Mouse (Mus musculus): ENCODE results near the gene Cdcp2. TPM values are rescaled to one million over a fixed set of nuclear protein-coding genes. Genes with fewer than 3 reads are reported as not detected.
"Not testable (repeated sequence)": the region's sequence is repeated elsewhere in the genome, so short reads cannot be mapped to it uniquely, and the experiment has no call there.

Gene Cdcp2
- polyA plus RNA-seq, 1 experiment from 2014 or later = not detected

DNA sequence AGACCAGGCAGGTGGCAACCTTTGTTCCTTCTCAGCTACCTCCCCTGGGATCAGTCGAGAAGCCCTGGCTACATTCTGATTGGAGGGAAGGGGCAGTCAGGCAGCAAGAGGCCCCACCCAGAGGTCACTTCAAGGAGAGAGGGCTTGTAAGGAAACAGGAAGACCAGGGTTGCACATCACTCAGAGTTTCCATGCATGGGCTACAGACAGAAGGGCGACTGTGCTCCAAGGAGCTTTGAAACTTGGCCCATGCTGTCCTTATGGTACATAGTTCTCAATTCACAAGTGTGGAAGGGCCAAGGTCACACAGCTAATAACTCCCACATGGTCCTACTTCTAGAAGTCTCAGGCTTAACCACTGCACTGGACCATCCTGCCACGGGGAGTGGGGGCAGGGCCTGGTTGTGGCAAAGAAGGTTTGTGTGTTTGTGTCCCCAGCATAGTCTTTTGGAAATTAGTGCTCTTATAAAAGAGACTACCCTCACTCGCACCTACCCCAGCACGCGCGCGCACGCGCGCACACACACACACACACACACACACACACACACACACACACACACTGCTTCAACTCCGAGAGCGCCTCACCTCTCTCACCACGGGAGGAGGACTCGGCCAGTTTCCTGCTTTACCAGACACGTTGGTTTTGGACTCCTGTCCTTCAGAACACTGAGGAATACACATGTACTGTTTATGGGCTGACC, 2.1 kb upstream of the Cdcp2 start:
- Histone ChIP-seq H3K36me3 (ENCODE audit: poor library complexity, severe bottlenecking) (no peaks in the 10 kb centered on the region), H3K27me3 (no peaks in the 10 kb centered on the region), H3K4me2 (no peak overlapping the region), H3K9me3 (replicated peaks) (no peaks in the 10 kb centered on the region), H3K9ac (no peak overlapping the region), H3K4me3 (no peak overlapping the region), H3K27ac (no peak overlapping the region), H3K4me1 (peaks cover 18% of the 10 kb centered on the region)
- 80% methylated on average over 14 of the region's 16 CpGs for WGBS
- no peak for ATAC-seq

- Histone ChIP-seq H3K36me3 (ENCODE audit: poor library complexity, severe bottlenecking) (no peaks in the 10 kb centered on the region), H3K4me1 (peaks cover 18% of the 10 kb centered on the region), H3K27ac (0 out of 2 replicates have a peak overlapping the region, but pooled peaks have one; percentile 33), H3K9me3 (replicated peaks) (no peaks in the 10 kb centered on the region), H3K4me3 (no peak overlapping the region), H3K4me2 (no peak overlapping the region), H3K27me3 (no peaks in the 10 kb centered on the region), H3K9ac (no peak overlapping the region)
- no peak for ATAC-seq
- WGBS = 44% methylated on average over 6 of the region's 6 CpGs
These were observed 648 bp upstream of the Cdcp2 start for GRCm38 (mm10) chr4:107096043-107096442.

DNA sequence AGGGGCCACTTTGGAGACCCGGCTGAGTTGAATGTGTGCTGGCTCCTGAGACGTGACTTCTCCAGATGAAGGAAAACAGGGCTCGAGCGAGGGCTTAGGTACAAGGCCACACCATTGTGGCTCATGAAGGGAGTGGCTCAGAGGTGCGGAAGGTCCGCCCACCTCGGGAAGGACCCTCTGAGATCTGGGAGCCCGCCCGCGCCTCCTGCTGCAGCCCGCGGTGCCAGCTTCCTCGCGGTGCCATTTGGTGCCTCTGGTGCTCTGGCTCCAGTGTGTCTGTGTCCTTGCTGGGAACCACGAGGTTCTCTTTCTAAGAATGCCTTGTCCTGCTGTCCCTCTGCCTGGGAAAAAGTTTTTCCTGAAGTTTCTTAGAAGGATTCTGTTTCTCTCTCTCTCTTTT, 1.2 kb downstream of the Cdcp2 start:
- no peaks in the 10 kb centered on the region for H3K27me3 ChIP-seq
- WGBS = 68% methylated on average over 15 of the region's 15 CpGs
- peaks cover 18% of the 10 kb centered on the region for H3K4me1 ChIP-seq
- no peak overlapping the region for H3K4me2 ChIP-seq
- ATAC-seq = no peak
- H3K9me3 ChIP-seq (replicated peaks) = no peaks in the 10 kb centered on the region
- no peak overlapping the region for H3K9ac ChIP-seq
- no peaks in the 10 kb centered on the region for H3K36me3 ChIP-seq (ENCODE audit: poor library complexity, severe bottlenecking)
- H3K4me3 ChIP-seq = no peak overlapping the region
- H3K27ac ChIP-seq = no peak overlapping the region

DNA sequence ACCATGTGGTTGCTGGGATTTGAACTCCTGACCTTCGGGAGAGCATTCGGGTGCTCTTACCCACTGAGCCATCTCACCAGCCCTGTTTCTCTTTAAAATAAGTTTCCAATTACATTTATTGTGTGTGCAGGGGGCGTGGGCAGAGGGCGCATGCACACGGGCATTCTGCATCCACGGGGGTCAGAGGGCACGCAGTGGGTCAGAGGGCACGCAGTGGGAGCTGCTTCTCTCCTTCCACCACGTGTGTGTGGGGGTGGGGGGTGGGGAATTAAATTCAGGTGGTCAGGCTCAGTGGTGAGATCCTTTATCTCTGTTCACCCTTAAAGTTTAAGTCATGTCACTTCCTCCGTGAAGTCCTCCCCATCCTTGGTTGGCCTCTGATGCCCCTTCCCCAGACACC, 1.7 kb downstream of the Cdcp2 start:
- ATAC-seq = no peak
- WGBS = 79% methylated on average over 10 of the region's 10 CpGs
- H3K27me3 ChIP-seq = no peaks in the 10 kb centered on the region

GRCm38 (mm10) chr4:107098791-107099525, 2.3 kb downstream of the Cdcp2 start:
- no peak overlapping the region for H3K9ac ChIP-seq
- 75% methylated on average over 17 of the region's 17 CpGs for WGBS
- H3K4me2 ChIP-seq = no peak overlapping the region
- no peak for ATAC-seq
- H3K27me3 ChIP-seq = no peaks in the 10 kb centered on the region
- no peaks in the 10 kb centered on the region for H3K9me3 ChIP-seq (replicated peaks)
- no peak overlapping the region for H3K4me3 ChIP-seq
- peaks cover 18% of the 10 kb centered on the region for H3K4me1 ChIP-seq
- no peak overlapping the region for H3K27ac ChIP-seq
- no peaks in the 10 kb centered on the region for H3K36me3 ChIP-seq (ENCODE audit: poor library complexity, severe bottlenecking)

More for the DNA sequence above, 1.7 kb downstream of the Cdcp2 start:
- H3K4me3 ChIP-seq = no peak overlapping the region
- H3K27ac ChIP-seq = no peak overlapping the region
- no peak overlapping the region for H3K4me2 ChIP-seq
- no peaks in the 10 kb centered on the region for H3K36me3 ChIP-seq (ENCODE audit: poor library complexity, severe bottlenecking)
- H3K9me3 ChIP-seq (replicated peaks) = no peaks in the 10 kb centered on the region
- no peak overlapping the region for H3K9ac ChIP-seq
- H3K4me1 ChIP-seq = peaks cover 18% of the 10 kb centered on the region

DNA sequence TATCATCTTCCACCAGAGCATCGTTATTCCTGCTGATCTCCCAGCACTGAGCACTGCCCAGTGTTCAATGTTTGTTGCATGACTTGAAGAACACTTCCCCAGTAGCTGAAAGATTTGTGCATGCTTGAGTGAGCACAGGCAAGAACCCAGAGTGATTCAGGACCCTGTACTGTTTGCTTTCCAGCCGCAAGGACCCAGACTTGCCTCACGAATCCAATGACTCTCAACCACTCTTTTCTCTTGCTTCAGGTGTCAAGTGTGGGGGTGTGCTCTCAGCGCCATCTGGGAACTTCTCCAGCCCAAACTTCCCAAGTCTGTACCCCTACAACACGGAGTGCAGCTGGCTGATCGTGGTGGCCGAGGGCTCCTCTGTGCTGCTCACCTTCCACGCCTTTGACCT, 5.5 kb downstream of the Cdcp2 start:
- no peak for ATAC-seq
- Histone ChIP-seq H3K9me3 (replicated peaks) (no peaks in the 10 kb centered on the region), H3K27ac (no peak overlapping the region), H3K4me2 (no peak overlapping the region), H3K4me3 (no peak overlapping the region), H3K9ac (no peak overlapping the region), H3K36me3 (ENCODE audit: poor library complexity, severe bottlenecking) (no peaks in the 10 kb centered on the region), H3K27me3 (no peaks in the 10 kb centered on the region), H3K4me1 (peaks cover 5% of the 10 kb centered on the region; the same call in 1 of the 2 replicates)
- 87% methylated on average over 8 of the region's 8 CpGs for WGBS

DNA sequence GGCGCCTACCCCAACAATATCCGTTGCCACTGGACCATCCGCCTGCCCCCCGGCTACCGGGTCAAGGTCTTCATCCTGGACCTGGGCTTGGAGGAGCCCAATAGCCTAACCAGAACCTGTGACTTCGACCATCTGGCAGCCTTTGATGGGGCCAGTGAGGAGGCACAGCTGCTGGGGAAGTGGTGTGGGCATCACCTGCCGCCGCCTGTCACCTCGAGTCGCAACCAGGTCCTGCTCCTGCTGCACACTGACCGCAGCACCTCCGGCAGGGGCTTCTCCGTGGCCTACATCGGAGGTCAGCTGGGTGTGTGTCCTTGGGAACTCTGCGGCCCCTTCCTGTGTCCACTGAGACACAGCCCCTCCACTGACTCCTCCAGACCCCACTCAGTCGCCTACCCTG, 10.1 kb downstream of the Cdcp2 start:
- WGBS = 98% methylated on average over 16 of the region's 16 CpGs
- H3K4me2 ChIP-seq = no peak overlapping the region
- H3K27me3 ChIP-seq = no peaks in the 10 kb centered on the region
- no peaks in the 10 kb centered on the region for H3K36me3 ChIP-seq (ENCODE audit: poor library complexity, severe bottlenecking)
- no peak for ATAC-seq
- H3K27ac ChIP-seq = no peak overlapping the region
- H3K9me3 ChIP-seq (replicated peaks) = no peaks in the 10 kb centered on the region
- peaks cover 8% of the 10 kb centered on the region for H3K4me1 ChIP-seq
- H3K9ac ChIP-seq = no peak overlapping the region
- H3K4me3 ChIP-seq = no peak overlapping the region

DNA sequence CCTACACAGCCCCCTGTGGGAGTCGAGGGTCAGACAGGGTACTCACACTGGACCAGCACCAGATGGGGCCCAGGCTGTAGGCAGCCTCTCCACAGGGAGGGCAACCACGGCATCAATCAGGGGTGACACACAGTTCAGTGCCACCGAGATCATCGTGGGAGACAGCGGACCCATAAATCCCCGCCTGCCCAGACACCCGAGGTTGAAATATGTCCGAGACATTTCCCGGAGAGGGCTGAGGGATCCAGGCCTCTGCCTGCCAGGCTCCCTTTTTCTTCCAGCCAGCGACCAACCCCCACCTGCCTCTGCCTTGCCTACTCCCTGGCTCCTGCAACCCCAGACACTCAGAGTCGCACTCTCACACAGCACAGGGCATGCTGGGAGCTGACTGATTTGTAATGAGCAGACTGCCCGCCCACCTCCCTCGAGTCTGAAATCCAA, 11.6 kb downstream of the Cdcp2 start:
- H3K4me1 ChIP-seq = peaks cover 8% of the 10 kb centered on the region
- 0 out of 2 replicates have a peak, but pooled peaks have one; percentile 33 for ATAC-seq
- WGBS = 57% methylated on average over 13 of the region's 13 CpGs
- no peaks in the 10 kb centered on the region for H3K36me3 ChIP-seq (ENCODE audit: poor library complexity, severe bottlenecking)
- no peaks in the 10 kb centered on the region for H3K27me3 ChIP-seq
- no peak overlapping the region for H3K4me2 ChIP-seq
- H3K4me3 ChIP-seq = no peak overlapping the region
- peak overlapping the region; percentile 25; the same call in 1 of the 2 replicates for H3K27ac ChIP-seq
- peak overlapping the region; percentile 5; the same call in 1 of the 2 replicates for H3K9ac ChIP-seq
- H3K9me3 ChIP-seq (replicated peaks) = no peaks in the 10 kb centered on the region

DNA sequence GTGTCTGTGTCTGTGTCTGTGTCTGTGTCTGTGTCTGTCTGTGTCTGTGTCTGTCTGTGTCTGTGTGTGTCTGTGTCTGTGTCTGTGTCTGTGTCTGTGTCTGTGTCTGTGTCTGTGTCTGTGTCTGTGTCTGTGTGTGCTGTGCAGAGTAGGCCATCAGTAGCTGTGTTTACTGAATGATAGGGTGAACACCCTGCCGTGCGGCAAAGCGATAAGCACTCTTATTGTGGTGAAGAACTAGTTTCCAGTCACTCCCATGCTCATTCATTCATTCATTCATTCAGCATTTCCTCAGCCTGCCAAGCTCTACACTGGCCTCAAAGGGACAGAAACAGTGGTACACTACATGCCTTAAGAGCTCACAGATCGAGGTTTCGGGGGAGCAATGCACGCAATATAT, 12.5 kb downstream of the Cdcp2 start:
- not testable (repeated sequence) for H3K27ac ChIP-seq; H3K4me2 ChIP-seq; H3K4me3 ChIP-seq; H3K9me3 ChIP-seq (replicated peaks); H3K36me3 ChIP-seq (ENCODE audit: poor library complexity, severe bottlenecking); H3K4me1 ChIP-seq; H3K9ac ChIP-seq; ATAC-seq; H3K27me3 ChIP-seq
- 96% methylated on average over 6 of the region's 6 CpGs for WGBS

DNA sequence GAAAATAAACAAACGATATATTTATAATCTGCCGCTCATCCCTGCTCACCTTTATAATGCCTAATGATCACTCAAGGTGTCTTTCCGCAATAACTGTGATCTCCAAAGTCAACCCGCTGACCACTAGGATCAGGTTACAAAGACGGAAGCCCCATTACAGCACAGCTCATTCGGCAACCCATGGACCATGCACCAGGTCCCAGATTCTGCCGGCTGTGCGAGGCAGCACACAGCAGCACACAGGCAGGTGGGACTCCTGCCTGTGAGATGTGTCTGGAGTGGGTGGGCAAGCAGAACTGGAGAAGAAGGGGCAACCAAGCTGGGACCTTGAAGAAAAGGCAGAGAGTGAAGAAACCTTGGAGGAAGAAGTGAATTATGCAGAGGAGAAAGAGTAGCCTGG, 17.6 kb downstream of the Cdcp2 start:
- ATAC-seq = no peak
- no peak overlapping the region for H3K4me2 ChIP-seq
- WGBS = 69% methylated on average over 8 of the region's 8 CpGs
- H3K4me3 ChIP-seq = no peak overlapping the region
- no peak overlapping the region for H3K9ac ChIP-seq
- no peaks in the 10 kb centered on the region for H3K9me3 ChIP-seq (replicated peaks)
- H3K36me3 ChIP-seq (ENCODE audit: poor library complexity, severe bottlenecking) = no peaks in the 10 kb centered on the region
- H3K27me3 ChIP-seq = no peaks in the 10 kb centered on the region
- no peaks in the 10 kb centered on the region for H3K4me1 ChIP-seq
- H3K27ac ChIP-seq = no peak overlapping the region

- WGBS = 91% methylated on average over 2 of the region's 2 CpGs
- Histone ChIP-seq H3K9me3 (replicated peaks) (no peaks in the 10 kb centered on the region), H3K4me1 (peaks cover 4% of the 10 kb centered on the region; the same call in 1 of the 2 replicates), H3K36me3 (ENCODE audit: poor library complexity, severe bottlenecking) (no peaks in the 10 kb centered on the region), H3K27me3 (no peaks in the 10 kb centered on the region), H3K9ac (no peak overlapping the region), H3K27ac (no peak overlapping the region), H3K4me3 (no peak overlapping the region), H3K4me2 (no peak overlapping the region)
- no peak for ATAC-seq
These were observed 21.2 kb downstream of the Cdcp2 start for GRCm38 (mm10) chr4:107117741-107118385.

GRCm38 (mm10) chr4:107119056-107119455, 22.4 kb downstream of the Cdcp2 start:
- no peak overlapping the region for H3K4me3 ChIP-seq

More at GRCm38 (mm10) chr4:107119056-107119455, 22.4 kb downstream of the Cdcp2 start:
- ATAC-seq = no peak
- no peak overlapping the region for H3K9ac ChIP-seq
- H3K4me1 ChIP-seq = peaks cover 4% of the 10 kb centered on the region; the same call in 1 of the 2 replicates
- no peaks in the 10 kb centered on the region for H3K36me3 ChIP-seq (ENCODE audit: poor library complexity, severe bottlenecking)
- H3K4me2 ChIP-seq = no peak overlapping the region
- 70% methylated on average over 4 of the region's 4 CpGs for WGBS
- H3K27me3 ChIP-seq = no peaks in the 10 kb centered on the region
- H3K9me3 ChIP-seq (replicated peaks) = no peaks in the 10 kb centered on the region
- H3K27ac ChIP-seq = no peak overlapping the region

All from forebrain, embryonic 13.5 days (tissue).